8 mouse cellular contexts compared by ENCODE assay signal in genomic region chr4:123411732-123412527, GRCm38 (mm10).
DNase-seq lines count a peak whose midpoint lies in the region; ATAC-seq lines count a peak whose summit lies in the region.

No protein-coding gene starts in this region.

- H3K4me2 ChIP-seq in embryonic facial prominence, embryonic 11.5 days (ENCODE audit: low read depth, low read length): peak overlapping the region; percentile 70
- peak overlapping the region; percentile 90 for H3K4me2 ChIP-seq in limb, embryonic 11.5 days (ENCODE audit: low read depth, severe bottlenecking)
- peak overlapping the region; percentile 85 for H3K4me2 ChIP-seq in midbrain, embryonic 13.5 days (replicated peaks)

- H3K9me3 ChIP-seq in embryonic facial prominence, embryonic 11.5 days (replicated peaks; ENCODE audit: control insufficient read depth, low read length): no peaks in the 10 kb centered on the region
- no peaks in the 10 kb centered on the region for H3K9me3 ChIP-seq in limb, embryonic 11.5 days (ENCODE audit: control insufficient read depth, low read length)
- H3K9me3 ChIP-seq in midbrain, embryonic 13.5 days: no peaks in the 10 kb centered on the region

- WGBS in embryonic facial prominence, embryonic 11.5 days: under 1% methylated on average over 59 of the region's 69 CpGs
- WGBS in limb, embryonic 11.5 days: under 1% methylated on average over 61 of the region's 69 CpGs
- WGBS in midbrain, embryonic 13.5 days: under 1% methylated on average over 63 of the region's 69 CpGs

- peak; percentile 97 for ATAC-seq in embryonic facial prominence, embryonic 11.5 days (replicated peaks; ENCODE audit: insufficient number of reproducible peaks, low FRiP score, low TSS enrichment, low read depth)
- ATAC-seq in limb, embryonic 11.5 days (ENCODE audit: insufficient number of reproducible peaks, low FRiP score, low TSS enrichment, low read depth): peak; percentile 95
- peak; percentile 97 for ATAC-seq in midbrain, embryonic 13.5 days

- peak overlapping the region; percentile 81 for H3K27ac ChIP-seq in embryonic facial prominence, embryonic 11.5 days (replicated peaks; ENCODE audit: low read depth, low read length)
- peak overlapping the region; percentile 96 for H3K27ac ChIP-seq in limb, embryonic 11.5 days (replicated peaks; ENCODE audit: low read depth, low read length)
- H3K27ac ChIP-seq in midbrain, embryonic 13.5 days: peak overlapping the region; percentile 97

- H3K36me3 ChIP-seq in embryonic facial prominence, embryonic 11.5 days (replicated peaks; ENCODE audit: control insufficient read depth, insufficient read depth, low read depth, low read length): no peaks in the 10 kb centered on the region
- H3K36me3 ChIP-seq in limb, embryonic 11.5 days (ENCODE audit: control insufficient read depth, insufficient read depth, low read length): peaks cover 12% of the 10 kb centered on the region
- H3K36me3 ChIP-seq in midbrain, embryonic 13.5 days: peaks cover 9% of the 10 kb centered on the region

- DNase-seq in 3134 (ENCODE audit: extremely low read depth, insufficient read length, low spot score): peak; percentile 85
- DNase-seq in adrenal gland, postnatal 25 days: peak; percentile 93
- peak; percentile 99 for DNase-seq in embryonic facial prominence, embryonic 11.5 days (ENCODE audit: low spot score)
- peak; percentile 93 to 95 for DNase-seq in heart, adult 18-20 months
- peak; percentile 91 for DNase-seq in kidney, adult 18-20 months
- peak; percentile 97 for DNase-seq in limb, embryonic 11.5 days (ENCODE audit: low spot score)
- DNase-seq in spleen, adult 12 weeks (ENCODE audit: low spot score): peak; percentile 33

- 0 out of 2 replicates have a peak, but pooled peaks cover 3% of the 10 kb centered on the region for H3K4me1 ChIP-seq in embryonic facial prominence, embryonic 11.5 days (ENCODE audit: control insufficient read depth, insufficient read depth, low read length)
- peaks cover 35% of the 10 kb centered on the region for H3K4me1 ChIP-seq in limb, embryonic 11.5 days (ENCODE audit: control insufficient read depth, insufficient read depth, low read length)
- peaks cover 52% of the 10 kb centered on the region for H3K4me1 ChIP-seq in midbrain, embryonic 13.5 days (replicated peaks)

- H3K27me3 ChIP-seq in embryonic facial prominence, embryonic 11.5 days (ENCODE audit: control insufficient read depth, insufficient read depth, low read length): no peaks in the 10 kb centered on the region
- no peaks in the 10 kb centered on the region for H3K27me3 ChIP-seq in limb, embryonic 11.5 days (ENCODE audit: control insufficient read depth, insufficient read depth, low read length)
- H3K27me3 ChIP-seq in midbrain, embryonic 13.5 days: no peaks in the 10 kb centered on the region

- H3K9ac ChIP-seq in embryonic facial prominence, embryonic 11.5 days (replicated peaks; ENCODE audit: low read length): peak overlapping the region; percentile 89
- H3K9ac ChIP-seq in limb, embryonic 11.5 days (ENCODE audit: low read length): peak overlapping the region; percentile 85
- H3K9ac ChIP-seq in midbrain, embryonic 13.5 days (replicated peaks): peak overlapping the region; percentile 86

- peak overlapping the region; percentile 77 for H3K4me3 ChIP-seq in embryonic facial prominence, embryonic 11.5 days (ENCODE audit: low read depth, low read length)
- H3K4me3 ChIP-seq in limb, embryonic 11.5 days (ENCODE audit: low read depth, low read length): peak overlapping the region; percentile 74
- H3K4me3 ChIP-seq in midbrain, embryonic 13.5 days (replicated peaks): peak overlapping the region; percentile 69

Comparison
In these comparisons a context has a peak if more than half of its experiments do, and no peak if none do; other contexts are left out.
1. Peak in every context shown above with its lines: DNase-seq, ATAC-seq, H3K4me3 ChIP-seq and H3K27ac ChIP-seq.
2. DNase-seq: peak in every context shown above with its lines; median percentile 99 in embryonic facial prominence, embryonic 11.5 days; 97 in limb, embryonic 11.5 days; 94 in heart, adult 18-20 months; 93 in adrenal gland, postnatal 25 days; 91 in kidney, adult 18-20 months; 85 in 3134; 33 in spleen, adult 12 weeks.